Mouse (Mus musculus) 3134 (cell line): ENCODE results near the gene Snapc4.

Experiments
- DNase-seq: peaks from one replicate; pipeline ENCODE4 v3.0.0-alpha.2; 2011; ENCODE audit warnings: low spot score; ENCODE audit not compliant: insufficient read length; ENCODE audit errors: extremely low read depth

Snapc4 gene

DNA sequence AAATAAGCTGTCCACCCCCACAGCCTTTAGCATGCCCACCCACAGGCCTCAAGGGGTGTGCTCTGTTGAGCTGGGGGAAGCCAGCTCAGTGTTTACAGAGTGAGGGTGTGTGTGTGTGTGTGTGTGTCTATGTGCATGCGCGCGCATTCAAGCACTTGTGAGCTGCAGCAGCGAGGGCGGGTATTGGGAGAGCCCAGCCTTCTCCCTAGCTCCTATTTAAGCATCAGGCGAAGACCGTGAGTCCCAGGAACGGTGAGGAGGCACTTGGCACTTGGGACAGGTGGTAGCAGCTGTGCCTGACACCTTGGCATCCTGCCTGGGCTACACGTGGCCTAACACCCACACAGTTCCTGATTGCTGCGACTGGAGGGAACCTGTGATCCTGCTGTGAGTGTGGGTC lies 38.4 kb downstream of the Snapc4 start:
- no peak for DNase-seq

DNA sequence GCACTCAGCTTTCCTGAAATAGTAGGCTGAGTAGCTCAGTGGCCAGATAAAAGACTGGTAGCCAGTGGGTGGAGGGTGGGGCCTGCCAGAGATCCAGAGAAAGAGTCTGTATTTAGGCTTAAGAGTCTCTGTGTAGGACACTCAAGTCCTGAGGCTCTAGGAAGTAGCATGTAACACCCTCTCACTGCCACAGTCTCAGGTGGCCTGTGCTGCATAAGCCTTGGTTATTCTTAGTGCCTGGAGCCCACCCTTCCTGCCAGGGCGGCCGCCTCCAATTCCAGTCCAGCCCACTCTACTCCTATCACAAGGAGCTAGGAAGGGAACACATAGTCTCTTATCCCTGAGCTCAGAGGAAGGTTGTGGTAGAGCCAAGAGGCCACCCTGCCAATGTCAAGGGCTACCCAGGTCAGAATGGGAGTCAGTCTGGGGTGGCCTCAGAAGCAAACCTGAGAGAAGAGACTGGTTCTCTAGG lies 38.9 kb downstream of the Snapc4 start:
- no peak for DNase-seq

DNA sequence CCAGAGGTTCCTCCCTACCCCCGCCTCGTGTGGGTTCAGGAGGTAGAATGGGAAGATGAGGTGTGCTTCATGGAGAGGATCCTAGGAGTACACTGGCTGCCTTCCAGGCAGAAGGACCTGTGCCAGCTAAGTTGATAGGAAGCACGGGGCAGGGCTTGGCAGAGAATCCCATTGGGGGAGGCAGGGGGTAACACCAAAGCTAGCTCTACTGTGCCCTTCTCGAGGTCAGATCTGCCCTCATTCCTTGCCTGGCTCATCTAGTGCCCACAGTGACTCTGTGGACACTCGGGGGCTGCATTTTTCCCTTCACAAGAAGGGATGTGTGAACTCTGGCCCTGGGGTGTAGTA lies 41.3 kb downstream of the Snapc4 start:
- DNase-seq = no peak

DNA sequence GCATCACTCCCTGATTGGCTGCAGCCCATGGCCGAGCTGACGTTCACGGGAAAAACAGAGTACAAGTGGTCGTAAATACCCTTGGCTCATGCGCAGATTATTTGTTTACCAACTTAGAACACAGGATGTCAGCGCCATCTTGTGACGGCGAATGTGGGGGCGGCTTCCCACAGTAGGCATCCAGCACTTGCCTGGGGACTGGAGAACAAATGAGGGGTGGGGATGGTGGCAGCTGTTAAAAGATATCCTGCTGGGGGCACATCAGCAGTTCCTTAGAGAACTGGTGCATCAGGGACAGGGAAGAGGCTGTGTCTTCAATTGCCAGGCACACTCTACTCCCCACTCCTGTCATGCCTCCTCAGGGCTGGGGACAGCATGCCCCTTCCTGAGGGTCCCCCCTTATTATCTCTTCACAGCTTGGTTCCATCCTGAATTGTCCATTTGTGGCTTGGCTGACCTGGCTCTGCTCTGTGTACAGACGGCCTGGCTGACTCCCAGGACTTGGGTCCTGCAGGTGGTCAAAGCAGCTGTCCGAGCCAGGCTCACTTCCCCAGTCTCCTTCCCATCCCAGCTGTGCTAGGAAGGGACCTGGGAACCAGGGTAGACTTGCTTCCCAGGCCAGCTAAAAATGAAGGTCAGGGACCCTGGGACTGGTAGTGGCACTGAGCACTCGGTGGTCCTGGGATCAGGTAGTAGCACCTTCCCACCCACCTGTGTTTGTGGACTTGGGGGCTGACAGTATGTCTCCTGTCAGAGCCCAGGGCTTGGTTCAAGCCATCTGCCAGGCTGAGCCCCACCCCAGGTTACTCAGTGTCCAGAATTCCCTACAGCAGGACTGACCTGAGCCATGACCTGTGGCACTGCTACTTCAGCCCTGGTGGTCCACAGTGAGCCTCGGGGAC lies 41.9 kb downstream of the Snapc4 start:
- no peak for DNase-seq

DNA sequence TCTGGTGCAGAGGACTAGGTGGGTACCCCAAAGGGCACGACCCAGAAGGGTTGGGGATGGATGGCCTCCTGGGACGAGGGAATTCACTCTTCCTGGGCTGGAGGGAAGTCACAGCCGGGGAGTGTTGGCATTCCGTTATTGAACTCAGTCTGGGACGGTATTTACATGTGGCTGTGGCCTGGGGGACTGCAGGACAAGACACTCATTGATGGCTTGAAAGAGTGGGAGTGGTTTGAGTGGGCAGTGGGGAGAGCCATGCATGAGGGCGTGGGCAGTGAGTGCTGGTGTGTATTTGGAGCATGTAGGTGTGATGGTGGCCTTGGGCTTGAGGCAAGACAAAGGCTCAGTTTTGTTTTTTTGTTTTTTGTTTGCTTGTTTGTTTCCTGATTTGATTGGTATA lies 49.8 kb downstream of the Snapc4 start:
- DNase-seq = no peak

DNA sequence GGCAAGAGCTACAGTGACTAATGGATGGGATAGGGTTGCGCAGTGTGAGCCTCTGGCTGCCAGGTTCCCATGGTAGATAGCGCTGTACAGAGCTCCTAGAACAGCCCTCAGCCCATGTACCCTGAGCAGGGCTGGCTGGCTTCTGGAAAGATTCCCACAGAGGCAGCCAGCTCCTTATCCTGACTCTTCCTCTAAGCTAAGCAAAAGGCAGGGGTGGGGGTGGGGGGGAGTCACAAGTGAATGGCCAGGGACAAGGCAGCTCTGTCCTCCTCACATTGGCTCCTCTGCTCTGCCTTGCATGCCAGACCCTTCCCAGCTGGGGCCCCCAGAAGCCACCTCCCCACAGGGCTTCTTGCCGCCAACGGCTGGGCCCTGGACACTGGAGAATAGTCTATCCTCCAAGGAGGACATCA lies 50.4 kb downstream of the Snapc4 start:
- no peak for DNase-seq

DNA sequence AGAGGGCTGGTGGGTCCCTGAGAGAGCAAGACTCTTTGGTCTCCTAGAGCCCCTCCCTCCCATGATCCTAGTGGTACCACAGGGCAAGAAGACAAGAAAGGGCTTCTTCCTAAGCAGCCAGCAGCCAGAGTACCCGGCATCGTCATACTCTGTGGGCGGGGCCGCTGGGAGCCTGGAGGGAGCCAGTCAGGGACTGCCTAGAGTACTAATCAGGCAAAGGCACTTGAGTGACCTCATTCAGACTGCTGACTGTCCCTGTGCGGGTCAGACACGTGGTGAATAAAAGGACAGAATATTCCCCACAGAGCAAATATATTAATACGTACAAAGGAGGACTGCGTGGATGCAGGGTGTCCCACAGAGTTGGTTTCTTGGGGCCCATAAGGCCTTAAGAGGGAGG lies 51.1 kb downstream of the Snapc4 start:
- DNase-seq = no peak

DNA sequence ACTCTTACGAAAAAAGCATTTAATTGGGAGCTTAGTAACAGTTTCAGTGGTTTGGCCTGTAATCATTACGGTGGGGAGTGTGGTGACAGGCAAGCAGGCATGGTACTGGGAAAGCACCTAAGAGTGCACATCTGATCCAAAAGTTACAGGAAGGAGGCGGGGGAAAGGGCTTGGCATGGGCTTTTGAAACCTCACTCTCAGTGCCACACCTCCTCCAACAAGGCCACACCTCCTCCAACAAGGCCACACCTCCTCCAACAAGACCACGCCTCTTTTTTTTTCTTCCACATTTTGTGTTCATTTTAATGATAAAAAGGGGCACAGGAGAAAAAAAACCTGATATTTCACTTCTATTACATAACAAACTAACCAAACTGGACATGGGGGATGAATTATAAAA lies 52.6 kb downstream of the Snapc4 start:
- no peak for DNase-seq

DNA sequence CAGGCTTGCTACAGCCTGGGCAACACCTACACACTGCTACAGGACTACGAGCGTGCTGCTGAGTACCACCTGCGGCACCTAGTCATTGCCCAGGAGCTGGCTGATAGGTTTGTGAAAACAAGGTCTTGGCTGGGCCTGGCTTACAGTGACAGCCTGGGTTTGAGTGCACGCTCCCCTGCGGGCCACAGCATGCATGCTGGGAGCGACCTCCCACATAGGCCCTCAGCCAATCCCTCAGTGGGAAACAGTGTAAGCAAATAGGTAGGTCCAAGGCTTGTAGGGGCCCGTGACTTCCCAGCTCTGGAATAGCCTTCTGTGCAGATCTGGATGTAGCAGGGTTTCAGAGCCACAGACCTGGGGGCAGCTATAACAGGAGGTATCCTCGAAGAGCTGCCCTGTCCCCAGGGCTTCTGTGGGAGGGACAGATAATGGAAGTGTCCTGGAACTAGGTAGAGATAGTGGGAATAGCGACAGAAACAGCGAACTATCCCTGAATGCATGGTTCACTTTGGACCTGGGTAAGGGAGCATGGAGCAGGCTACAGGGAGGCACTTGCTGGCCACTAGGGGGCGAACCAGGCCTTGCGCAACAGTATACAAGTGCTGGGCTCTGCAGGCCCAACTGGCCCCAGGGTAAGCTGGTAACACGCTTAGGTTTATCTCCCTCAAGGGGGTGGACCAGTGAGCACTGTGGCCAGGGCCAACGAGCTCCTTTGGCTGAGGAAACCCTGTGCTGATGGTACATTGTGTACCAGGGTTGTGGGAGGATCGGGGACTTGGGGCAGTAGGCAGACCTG lies 54.9 kb downstream of the Snapc4 start:
- peak; percentile 43 for DNase-seq

DNA sequence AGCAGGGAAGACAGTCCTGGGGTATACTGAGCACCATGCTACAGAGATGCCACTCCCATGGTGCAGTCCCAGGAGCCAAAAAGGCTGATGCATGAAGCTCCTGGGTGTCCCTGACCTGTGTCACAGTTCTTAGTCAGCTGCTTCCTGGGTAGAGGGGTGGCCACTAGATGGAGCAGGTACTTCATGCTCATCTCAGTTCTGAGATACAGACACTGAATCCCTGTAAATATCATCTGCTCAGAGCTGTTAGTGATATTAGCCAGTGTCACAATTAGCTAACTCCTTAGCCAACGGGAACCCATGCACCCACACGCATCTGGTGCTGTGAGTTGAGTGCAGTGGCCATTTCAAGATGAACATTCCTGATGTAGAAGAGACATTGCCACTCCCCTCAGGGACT lies 55.5 kb downstream of the Snapc4 start:
- DNase-seq = no peak

DNA sequence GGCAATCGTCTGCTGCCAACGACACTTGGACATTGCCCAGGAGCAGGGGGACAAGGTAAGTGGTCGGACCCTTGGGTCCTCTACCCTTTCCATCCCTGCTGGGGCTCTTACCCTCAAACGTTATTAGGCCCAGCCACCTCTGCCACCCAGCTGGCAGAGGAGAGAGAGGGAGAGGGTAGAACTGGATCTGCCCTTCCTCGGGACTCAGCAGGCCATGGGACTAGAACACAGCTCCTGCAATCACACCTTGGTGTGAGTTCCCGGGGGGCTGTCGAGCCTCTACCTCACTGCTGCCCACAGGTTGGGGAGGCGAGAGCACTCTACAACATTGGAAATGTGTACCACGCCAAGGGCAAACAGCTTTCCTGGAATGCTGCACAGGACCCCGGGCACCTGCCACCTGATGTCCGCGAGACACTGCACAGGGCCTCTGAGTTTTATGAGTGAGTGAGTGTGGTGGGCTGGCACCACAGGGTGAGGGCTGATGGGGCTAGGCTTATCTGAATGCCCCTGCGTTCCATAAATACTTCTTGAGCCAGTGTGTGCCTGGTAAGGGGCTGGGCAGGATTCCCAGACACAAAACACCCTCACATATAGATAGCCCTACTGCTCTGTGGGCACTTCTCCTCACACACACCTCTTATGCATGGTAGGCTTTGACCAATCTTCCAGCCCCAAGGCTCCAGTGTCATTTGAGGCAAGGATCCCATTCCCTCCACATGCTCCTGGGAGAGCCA lies 56.7 kb downstream of the Snapc4 start:
- DNase-seq = no peak

DNA sequence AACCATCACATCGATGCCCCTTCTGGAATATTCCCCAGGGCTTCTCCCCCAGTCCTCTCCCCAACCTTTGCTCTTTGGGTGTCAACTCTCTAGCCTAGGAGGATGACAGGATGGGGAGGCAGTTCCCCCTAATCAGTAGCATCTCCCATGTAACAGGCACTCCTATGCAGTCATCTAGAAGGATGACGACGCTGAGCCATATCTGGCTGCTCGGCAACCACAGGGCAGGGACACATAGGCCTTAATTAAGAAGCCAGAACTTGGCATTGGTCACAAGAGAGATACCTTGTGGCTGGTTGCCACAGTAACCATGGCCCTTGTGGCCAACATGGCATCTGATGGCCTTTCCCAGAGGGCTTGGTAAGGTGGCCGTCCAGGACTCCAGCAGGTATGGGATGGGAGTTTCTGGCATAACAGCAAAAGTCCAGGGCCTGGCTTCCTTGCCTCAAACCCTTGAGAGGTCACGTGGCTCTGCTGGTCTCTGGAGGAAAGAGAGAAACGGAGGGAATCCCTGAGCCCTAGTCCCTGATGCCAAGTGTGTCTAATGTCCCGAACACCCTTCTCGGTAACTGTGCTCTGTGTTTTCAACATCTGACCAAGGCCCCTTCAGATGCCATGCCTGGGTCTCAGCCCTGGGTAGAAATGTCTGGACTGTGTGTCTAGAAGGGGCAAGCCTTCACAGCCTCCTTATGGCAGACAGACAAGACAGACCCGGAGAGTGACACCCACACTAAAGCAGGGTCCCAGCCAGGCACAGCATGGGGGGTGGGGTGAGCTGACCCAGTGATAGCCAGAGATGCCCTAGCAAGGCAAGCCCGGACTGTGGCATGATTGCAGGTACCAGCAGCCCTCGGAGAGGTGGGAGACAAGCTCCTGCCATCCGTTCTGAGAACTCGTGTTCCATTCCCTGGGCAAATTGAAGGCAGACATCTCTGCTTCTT lies 59.9 kb downstream of the Snapc4 start:
- no peak for DNase-seq

DNA sequence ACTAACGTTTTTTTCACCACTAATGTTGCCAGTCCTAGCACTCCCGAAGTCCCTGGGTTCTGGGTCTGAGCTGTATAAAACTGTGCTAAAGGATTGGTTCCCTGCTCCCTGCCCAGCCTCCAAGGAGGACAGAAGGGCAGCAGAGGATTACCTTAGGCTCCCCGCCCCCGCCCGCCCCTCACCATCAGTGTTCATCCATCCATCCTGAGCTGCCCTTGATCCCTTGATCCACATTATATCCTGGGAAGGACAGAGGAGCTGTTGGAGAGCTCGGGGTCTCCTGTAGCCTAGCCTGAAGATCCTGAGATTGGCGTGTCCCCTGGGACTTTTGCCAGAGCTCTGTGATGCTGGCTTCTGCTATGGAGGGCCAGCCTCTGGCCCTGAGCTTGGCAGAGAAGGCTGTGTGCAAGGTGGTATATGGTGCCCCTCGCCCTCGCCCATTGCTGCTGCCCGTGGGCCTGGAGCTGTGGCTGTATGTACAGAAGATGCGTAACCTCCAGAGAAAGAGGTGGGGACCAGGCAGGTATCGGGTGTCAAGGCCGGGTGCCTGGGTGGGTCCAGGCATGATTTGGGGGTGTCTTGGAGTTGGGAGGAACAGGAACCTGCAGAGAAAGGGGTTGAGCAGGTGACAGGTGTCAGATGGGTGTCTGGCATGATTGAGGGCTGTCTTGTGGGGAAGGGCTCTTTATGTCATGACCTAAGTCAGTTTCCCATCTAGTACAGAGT lies 60.8 kb downstream of the Snapc4 start:
- no peak for DNase-seq

DNA sequence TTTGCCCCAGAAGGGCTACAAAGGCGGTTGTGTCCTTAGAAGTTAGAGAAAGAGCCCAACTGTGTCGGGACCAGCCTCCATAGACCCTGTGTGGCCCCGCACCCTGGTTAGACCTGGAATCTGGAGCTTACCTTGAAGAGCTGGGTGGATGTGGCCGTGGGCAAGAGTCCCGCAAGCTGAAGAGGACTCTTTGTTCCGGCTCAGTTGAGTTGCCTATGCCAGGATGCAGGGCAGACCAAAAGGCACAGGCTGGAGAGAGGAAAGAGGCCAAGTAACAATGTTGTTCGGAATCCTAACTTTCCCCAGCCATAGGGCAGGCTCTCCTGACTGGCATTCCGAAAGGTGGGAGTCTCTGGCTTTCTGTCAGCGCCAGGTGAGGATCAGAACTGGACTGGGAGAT lies 61.3 kb downstream of the Snapc4 start:
- DNase-seq = no peak

DNA sequence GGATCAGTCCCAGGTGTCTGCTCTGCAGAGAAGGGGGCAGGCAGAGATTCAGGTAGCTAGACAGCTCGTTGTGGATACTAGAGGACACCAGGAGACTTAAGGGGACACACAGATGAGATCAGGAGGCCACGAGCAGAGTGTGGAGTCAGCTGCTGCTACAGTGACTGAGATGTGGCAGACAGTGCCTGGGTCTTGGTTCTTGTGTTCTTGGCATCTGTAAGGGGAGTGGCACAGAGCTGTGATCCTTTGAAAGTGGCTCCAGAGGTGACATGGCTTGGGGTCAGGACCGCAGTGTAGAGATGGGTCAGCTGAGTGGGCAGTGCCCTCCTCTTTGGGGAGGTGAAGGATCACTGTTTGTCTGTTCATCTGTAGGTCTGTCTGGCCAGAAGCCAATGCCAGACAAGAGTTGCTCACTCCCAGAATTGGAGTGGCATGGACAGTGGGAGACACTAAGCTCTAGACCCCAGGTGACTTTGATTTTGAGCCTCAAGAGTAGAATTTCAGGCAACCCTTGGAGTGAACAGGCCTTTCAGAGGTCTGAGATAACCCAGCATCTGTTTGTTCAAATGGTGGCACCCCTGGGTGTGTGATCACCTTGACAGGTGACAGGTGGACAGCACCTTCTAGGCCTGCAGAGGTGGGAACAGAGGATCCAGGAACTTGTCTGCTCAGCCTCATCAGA lies 62.3 kb downstream of the Snapc4 start:
- no peak for DNase-seq

DNA sequence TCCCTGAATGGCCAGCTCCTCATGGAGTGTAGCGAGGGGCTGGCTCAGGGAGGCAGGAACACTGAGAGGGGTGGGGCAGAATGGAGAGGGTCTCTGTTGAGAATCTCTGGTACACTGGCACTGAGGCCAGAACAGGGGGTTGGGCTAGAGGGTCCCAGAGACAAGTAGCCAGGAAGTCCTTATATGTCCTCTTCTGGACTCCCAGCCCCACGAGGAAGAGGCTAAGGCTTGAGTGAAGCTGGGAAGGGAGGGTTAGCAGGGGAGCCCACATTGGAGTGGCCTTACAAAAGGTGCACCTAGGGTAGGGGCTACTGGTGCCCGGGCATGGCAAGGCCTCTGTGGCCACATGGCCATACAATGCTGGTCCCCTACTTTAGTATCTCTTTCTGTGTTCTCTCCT lies 63.1 kb downstream of the Snapc4 start:
- DNase-seq = no peak

DNA sequence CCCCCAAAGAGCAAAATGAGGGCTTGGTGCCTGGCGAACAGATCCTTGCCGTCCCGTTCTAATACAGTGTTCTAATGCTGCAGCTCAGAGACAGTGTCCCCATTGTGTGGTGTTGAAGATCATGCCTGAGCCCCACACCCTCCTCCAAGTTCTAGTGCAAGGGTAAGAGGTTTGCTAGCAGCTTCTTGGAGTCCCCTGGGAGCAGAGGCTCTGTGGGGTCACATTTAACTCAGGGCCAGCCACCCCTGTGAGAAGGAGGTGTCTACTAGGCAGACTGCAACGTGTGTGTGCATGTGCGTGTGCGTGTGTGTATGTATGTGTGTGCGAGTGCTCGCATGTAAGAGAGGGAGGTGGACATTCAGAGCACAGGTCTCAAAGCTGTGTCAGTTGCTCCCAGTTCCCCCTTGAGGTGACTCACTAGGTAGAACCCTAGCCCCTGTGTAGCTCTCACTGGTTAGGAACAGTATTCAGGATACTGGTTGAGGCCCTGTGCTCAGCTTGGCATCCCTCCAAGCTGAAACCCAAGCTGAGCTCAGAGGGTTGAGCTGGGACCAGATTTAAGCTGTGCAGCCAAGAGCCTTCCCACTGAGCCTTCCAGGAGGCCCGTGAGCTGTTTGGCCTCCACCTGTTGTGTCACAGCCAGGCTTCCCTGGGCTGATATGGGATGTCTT lies 63.7 kb downstream of the Snapc4 start:
- peak; percentile 71 for DNase-seq

DNA sequence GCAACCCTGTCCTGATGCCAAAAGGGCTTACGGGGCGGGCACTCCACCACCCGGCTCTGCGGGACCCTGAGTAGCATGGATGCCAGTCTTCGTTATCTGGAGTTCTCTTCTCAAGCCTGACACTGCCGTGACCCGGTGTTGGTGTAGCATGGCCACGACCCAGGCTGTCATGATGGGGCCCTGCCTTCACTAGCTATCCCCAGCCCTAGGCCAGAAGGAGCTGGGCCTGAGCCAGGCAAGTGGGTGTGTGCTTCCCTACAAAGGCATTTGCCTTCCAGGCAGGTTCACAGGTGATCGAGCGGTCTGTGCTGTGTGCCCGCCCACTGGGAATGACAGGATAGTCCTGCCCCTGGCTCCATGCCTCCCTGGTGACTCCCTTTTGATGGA lies 64.5 kb downstream of the Snapc4 start:
- no peak for DNase-seq
